Mouse (Mus musculus): ENCODE data around the gene Fkrp.
A peak's percentile ranks its signal among the peaks of the same experiment; 100 is the strongest.

DNA sequence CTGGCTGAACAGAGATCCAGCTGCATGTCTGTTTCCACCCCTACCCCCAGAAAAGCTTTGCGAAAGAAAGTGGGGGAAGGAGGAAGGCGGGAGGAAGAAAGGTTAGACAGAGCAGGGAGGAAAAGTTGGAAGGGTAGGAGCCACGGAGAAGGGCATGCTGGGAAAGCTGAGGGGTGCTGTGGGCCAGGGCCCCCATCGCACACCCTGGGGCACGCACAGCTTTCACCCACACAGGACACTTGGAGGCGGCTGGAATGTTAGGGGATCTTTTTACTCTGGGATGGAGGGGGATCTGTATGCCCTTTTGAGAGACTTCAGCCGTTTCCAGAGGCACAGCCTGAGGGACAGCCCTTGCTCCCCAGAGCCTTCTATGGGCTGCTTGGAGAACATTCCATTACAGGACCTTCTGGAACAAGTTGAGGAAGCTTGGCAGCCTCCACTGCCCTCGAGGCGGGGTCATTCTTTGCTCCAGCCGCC is 55.5 kb downstream of the Fkrp start:
- TF ChIP-seq CTCF (IDR thresholded peaks at IDR 0.05) = no peak
- peak; percentile 24; the same call in 1 of the 2 replicates for TF ChIP-seq POLR2A (IDR thresholded peaks at IDR 0.05; ENCODE audit: insufficient read depth, low read depth, low read length)
- 0 out of 2 replicates have a peak, but pooled peaks have one; percentile 70 for TF ChIP-seq EP300 (IDR thresholded peaks at IDR 0.05; ENCODE audit: insufficient read depth, low read depth, low read length)

Data from heart, adult 2 months (tissue).